Mouse (Mus musculus): ENCODE data around the gene Mob3b. TPM values are rescaled to one million over a fixed set of nuclear protein-coding genes. Genes with fewer than 3 reads are reported as not detected.

The Mob3b gene
- total RNA-seq, 2 experiments from 2014 or later, result 2.0 to 4.0 TPM

DNA sequence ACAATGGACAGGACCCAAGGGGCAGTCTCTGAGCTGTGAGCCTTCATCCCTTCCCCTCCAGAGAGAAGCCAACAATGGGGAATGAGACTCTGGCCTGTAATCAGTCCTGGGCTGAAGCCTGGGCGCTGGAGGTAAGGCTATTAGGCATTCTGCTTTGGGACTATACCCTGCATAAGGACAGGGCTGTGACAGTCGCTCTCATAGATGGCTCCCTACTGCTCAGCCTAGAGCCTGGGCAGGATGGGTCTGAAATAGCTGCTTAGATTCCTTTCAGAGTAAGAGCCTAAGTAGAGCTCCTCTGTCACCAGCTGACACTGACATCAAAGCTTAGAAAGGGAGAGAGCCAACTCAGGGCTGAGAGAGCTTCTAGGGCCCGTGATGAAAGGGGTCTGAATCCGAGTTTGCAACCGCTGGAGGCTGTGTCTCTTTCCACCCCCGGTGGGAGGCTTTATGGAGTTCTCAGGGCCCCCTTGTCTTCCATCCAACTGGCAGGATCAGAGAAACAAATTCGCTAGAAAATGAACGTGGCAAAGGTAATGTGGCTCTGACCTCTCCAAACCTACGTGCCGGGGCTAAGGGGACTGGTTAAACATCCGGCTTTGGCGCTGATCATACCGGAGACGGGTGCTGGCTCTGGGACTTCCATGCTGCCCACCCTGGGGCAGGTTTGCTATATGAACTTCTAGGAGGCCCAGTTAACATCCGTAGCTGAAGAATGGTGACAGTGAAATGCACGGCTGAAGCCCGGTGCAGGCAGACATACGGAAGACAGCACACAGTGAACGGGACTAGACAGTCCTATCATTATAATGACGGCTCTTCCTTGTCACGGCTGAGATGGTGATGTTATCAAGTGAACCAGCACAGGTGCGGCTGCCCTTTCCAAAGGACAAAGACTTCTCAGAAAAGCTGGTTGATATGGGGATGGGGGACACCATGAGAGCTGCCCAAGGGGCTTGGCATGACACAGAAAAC, 165.1 kb downstream of the Mob3b start:
- intact Hi-C loops (cut with DNase I), result no loop called here

DNA sequence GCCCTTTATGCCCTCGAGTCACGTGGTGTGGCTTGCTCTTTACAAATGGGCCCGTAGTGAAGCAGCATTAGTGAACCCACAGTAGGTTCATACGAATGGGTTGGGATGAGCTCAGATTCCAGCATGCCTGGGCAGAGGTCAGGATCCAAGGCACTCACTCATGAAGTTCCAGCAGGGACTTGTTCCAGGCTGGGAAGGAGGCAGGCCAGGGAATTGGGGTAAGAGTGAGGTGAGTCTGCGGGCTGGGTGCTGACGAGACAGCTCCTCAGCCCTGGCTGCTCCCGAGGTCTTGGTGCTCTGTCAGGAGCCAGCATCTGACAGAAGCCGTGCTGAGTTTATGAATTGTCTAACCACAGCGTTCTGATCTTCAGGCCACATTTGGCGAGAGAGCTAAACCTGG, 166.2 kb downstream of the Mob3b start:
- intact Hi-C loops (cut with DNase I), result no loop called here
- DNase-seq (ENCODE audit: extremely low spot score in 1 of 2, low spot score in 2 of 2), result peak in 1 of 2 experiments; percentile 28

More for the DNA sequence above, 165.1 kb downstream of the Mob3b start:
- no peak for DNase-seq (ENCODE audit: extremely low spot score in 1 of 2, low spot score in 2 of 2)

DNA sequence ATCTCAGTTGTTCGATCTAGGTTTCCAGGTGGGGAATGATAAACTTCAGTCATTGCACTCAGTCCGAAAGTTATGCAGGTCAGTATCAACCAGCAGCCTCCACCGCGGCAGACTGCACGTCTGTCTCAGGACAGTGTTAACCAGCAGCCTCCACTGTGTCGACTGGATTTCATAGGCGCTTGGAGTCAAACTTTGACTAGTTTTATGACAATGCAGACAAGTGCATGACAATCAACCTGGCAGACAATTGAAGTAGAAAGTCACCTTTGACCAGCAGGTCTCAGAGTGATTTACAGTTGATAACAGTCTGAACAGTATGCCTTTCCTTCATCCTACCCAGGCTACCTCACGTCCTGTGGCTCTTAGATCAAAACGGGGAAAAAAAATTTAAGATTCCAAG, 166.6 kb downstream of the Mob3b start:
- intact Hi-C loops (cut with DNase I), result no loop called here
- DNase-seq (ENCODE audit: extremely low spot score in 1 of 2, low spot score in 2 of 2), result no peak

DNA sequence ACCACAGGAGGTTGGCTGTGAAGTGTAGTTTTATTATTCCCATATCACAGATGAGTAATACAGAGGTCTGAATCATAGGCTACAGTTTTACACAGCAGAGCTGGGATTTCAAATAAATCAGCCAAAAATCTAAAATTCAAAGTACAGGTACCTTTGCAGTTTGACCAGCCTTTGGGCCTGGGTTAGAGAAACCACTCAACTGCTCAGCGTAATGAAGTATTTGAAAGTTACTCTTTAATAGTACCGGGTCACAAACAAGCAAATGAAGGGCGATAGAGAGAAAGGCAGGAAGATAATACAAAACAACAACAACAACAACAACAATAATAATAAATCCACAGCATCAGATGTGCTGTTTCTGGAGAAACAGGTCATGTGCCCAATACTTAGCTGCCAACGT, 169.7 kb downstream of the Mob3b start:
- DNase-seq (ENCODE audit: extremely low spot score in 1 of 2, low spot score in 2 of 2), result no peak
- intact Hi-C loops (cut with DNase I), result no loop called here

DNA sequence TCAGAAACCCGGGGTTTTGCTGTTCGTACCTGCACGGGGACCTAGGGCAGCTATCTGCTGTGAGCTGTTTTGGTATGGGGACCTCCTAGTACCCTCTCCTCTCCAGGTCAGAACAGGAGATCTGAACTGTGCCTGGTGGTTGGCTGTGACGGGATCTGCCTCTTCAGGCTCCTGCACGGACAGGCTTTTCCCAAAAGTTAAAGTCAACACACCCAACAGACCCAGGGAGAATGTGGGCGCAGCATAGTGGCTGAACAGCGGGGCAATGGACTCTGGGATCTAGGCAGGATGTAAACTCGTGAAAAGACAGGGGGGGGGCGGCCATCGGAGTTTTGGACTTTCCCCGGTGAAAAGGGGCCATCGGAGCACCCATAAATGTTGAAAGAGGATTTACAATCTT, 170.2 kb downstream of the Mob3b start:
- no peak for DNase-seq (ENCODE audit: extremely low spot score in 1 of 2, low spot score in 2 of 2)
- intact Hi-C loops (cut with DNase I), result no loop called here

DNA sequence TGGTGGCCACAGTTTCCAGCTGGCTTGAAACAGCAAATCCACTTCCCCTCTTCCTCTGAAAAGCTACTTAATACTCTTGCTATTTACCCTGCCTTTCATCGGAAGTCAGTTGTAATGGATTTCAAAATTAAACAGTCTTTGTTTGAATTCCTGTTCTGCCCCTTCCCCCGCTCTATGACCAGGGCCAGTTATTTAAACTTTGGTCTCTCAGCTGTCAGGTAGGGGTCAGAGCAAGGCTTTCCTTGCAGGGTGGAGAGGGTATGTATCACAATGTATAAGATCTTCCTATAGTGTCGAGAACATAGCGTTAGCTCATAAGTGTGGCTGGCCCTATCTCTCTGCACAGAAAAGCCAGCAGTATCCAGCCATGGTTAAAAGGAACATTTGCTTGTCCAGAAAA, 170.6 kb downstream of the Mob3b start:
- intact Hi-C loops (cut with DNase I), result no loop called here
- no peak for DNase-seq (ENCODE audit: extremely low spot score in 1 of 2, low spot score in 2 of 2)

DNA sequence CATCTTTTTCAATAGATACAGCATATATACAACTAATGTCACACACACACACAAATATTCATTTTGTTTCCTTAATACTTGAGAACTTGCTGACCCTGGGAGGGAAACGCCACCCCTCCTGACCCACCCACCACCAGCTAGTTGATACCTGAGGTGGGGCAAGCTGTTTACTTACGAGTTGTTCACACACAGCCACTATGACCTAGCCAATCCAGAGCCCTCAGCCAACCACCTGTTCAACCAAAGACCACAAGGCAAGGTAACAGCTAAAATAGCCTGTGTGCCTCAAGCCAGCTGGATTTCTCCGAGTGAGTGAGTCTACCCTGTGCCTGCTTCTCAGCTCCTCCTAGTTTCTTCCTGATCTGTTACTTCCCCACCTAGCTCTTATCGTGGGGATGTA, 172.9 kb downstream of the Mob3b start:
- intact Hi-C loops (cut with DNase I), result no loop called here
- no peak for DNase-seq (ENCODE audit: extremely low spot score in 1 of 2, low spot score in 2 of 2)

DNA sequence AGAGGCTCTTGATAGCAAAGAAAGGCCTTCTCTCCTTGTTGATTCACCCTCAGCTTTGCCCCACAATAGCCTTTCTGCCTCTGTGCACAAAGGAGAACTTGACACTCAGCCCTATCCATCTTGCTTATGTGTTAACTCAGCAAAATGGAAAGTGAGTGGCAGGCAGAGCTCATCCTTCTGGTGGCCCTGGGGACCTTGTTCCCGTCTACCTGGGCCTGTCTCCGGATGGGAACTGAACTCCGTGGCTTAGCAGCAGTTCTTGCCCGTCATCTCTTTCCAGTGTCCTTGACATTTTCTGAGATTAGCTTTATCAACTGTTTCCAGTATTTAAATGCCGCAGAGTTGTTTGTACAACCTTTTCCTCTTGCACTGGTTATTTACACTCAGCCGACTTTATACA, 173.8 kb downstream of the Mob3b start:
- intact Hi-C loops (cut with DNase I), result no loop called here
- DNase-seq (ENCODE audit: extremely low spot score in 1 of 2, low spot score in 2 of 2), result no peak

DNA sequence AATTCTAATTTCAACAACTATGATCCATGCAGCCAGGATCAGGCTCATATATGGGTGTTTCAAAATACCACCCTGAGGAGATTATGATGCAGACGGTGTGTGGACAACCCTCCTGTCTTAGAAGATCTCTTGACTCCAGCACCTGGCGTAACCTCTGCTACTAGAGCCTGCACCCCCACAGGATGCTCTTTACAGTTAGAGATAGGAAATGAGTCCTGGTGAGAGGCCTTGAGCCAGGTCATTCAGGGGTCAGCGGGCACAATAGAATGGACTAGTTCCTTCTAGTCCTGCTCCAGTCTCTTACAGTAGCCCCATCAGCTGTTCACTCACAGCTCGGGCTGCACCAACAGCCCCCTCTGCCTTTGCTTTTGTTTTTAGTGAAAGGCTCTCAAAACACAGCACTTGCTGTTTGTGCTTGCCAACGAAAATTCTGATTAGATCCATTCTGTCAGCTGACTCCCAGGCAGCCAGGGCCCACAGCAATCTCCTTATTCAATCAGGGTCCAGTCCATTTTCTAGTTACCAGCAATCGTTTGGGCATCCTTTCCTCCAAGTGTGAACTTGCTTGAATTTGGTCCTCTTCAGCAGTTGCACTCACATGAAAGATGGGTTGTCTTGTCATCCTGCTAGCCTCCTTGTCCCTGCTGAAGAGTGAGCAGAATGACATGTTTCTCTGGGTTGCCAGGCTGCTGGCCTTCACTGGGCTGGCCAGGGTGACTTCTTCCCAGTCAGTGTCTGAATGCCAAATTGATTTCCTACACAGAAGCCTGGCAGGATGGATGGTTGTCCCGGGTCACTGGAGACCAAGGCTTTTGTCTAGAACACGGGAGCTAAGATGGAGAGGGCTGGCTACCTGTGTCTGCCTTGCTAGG, 175.7 kb downstream of the Mob3b start:
- no peak for DNase-seq (ENCODE audit: extremely low spot score in 1 of 2, low spot score in 2 of 2)
- intact Hi-C loops (cut with DNase I), result no loop called here

DNA sequence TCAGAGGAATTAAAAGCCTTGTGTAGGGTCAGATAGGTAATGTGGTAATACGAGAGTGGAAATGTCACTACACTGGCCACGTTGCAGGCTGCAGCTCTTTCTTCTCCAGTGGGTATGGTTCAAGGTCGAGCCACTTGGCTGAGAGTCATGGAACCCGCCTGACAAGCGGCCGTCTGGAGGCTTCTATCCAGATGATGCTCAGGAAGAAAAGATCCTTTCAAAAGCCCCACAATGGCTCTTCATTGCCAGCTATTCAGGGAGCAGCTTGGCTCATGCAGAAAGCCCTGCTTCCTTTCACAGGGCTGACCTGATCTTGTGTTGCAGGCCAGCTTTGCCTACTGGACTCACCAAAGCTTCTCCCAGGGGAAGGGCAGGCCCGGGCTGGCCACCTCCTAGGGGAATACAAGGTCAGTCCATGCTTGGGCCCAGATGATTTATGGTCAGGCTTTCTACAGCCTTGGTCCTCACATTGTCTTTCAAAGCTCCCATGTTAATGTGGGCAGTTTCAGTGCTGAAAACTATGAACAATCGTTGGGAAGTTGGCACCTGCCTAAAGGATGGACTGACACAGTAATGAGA, 176.7 kb downstream of the Mob3b start:
- no peak for DNase-seq (ENCODE audit: extremely low spot score in 1 of 2, low spot score in 2 of 2)
- intact Hi-C loops (cut with DNase I), result no loop called here

DNA sequence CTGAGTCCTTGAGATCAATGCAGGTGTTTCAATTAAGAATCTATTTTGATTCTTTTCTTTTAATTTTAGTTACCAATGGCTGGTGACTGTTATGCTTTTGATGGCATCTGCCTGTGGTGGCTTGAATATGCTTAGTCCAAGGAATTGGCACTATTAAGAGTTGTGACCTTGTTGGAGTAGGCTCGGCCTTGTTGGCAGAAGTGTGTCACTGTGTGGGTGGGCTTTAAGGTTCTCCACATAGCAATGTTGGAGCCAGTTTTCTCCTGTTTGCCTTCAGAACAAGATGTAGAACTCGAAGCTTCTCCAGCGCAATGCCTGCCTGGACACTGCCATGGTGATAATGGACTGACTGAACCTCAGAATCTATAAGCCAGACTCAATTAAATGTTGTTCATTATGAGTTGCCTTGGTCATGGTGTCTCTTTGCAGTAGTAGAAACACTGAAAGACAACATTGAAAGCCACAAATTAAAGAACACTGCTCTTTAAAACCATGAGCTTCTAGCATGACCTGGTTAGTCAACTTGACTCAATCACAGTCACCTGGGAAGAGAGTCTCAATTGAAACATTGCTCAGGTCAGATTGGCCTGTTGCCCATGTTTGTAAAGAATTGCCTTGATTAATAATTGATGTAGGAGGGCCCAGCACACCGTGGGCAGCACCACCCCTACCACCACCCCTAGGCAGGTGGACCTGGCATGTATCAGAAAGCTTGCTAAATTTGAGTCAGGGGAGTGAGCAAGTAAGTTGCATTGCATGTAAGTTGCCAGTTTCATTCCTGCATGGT, 180.2 kb downstream of the Mob3b start:
- intact Hi-C loops (cut with DNase I), result no loop called here
- no peak for DNase-seq (ENCODE audit: extremely low spot score in 1 of 2, low spot score in 2 of 2)

DNA sequence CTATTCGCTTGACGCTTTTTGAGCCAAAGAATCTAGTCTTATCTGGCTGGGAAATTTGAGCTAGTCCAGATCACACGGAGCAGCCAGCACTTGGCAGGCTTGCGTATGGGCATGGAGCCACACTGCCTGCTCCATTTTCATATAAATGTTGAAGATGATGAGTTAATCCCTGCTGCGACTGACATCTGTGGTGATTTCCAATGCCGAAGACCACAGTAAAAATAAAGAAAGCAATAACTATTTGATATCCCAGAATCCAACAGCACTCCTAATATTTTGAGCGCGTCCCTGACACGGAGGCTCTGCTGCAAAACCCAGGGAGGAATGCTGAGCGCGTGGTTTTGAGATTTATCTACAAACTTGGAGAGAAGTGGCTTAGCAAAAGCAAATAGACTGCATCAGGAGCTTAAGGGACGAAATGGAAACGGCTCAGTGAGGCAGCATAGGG, 180.9 kb downstream of the Mob3b start:
- DNase-seq (ENCODE audit: extremely low spot score in 1 of 2, low spot score in 2 of 2), result peak; percentile 42 to 43

DNA sequence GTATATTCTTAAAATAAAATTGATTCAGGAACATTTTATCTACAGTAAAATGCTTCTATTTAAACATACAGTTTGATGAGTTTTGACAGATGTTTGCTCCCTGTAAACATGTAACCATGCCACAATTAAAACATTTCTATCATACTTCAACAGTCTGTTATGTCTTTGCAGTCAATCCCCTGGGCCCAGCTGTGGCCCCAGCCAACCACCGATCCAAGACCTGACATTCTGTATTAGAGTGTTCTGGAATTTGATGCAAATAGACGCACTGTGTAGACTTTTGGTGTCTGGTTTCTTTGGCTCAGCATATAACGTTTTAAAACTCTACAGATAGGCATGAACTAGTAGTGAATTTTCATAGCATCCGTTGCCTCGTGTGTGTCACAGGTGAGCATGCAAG, 182.5 kb downstream of the Mob3b start:
- intact Hi-C loops (cut with DNase I), result no loop called here
- DNase-seq (ENCODE audit: extremely low spot score in 1 of 2, low spot score in 2 of 2), result no peak

More for the DNA sequence above, 180.9 kb downstream of the Mob3b start:
- intact Hi-C loops (cut with DNase I), result no loop called here

DNA sequence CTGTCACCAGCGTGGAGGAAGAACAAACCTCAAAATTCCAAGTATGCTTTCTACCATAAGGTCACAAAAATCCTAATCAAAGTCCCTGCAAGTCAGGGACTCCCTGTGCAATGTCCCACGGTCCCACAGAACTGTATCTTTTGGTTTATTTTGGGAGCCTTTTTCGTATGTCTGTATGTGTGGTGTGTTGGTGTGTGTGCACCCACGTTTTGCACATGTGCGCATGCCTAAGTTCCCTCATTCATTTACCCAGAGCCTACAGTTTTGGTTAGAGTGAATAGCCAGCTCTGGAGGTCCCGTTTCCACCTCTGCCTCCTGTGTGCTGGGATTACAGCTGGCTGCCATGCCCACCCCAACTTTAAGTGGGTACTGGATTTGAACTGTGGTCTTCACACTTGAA, 189.7 kb downstream of the Mob3b start:
- DNase-seq (ENCODE audit: extremely low spot score in 1 of 2, low spot score in 2 of 2), result no peak
- intact Hi-C loops (cut with DNase I), result no loop called here

DNA sequence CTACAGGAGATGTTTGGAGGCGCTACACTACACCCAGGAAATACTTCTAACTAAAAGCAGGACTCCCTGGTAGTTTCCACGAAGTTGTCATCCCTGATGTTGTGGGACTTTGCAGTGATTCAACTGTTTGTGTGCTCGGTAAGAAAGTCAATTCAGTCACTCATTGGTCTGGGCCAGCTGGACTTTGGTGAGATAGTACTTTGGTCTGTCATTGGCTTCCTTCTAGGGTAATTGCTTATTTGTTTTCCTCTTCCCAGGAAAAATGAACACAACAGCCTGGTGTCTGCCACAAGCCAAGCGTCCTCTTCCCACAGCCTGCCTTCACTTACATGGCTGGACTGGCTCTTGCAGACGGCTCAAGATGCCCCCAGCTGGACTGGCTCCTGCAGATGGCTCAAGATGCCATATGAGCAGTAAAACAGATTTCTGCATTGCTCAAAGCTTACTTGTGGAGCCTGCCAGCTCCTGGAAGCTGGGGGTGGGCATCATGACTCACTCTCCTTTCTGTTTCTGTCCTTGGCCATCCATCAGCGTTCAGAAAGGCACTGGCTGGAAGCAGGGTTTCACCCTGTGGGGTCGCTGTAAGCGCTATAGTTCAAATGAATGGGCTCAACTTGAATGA, 190.8 kb downstream of the Mob3b start:
- DNase-seq (ENCODE audit: extremely low spot score in 1 of 2, low spot score in 2 of 2), result peak; percentile 42 to 45
- intact Hi-C loops (cut with DNase I), result no loop called here

DNA sequence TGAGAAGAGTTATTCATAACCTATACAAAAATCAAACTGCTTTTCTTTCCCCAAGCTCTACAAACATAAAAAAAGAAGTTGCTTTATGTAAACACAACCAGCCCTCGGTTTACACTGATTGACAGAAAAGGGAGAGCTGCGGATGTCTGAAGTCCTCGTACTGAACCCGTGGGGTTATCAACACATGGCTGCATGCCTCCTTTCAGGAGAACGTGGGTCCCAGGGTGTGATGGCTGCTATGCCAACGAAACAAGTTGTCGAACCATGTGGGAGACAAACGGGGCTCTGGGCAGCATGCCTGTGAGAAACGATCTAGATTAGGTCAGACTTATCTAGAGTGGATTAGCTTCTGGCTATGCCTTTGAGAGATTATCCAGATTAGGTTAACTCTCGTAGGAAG, 192.4 kb downstream of the Mob3b start:
- no peak for DNase-seq (ENCODE audit: extremely low spot score in 1 of 2, low spot score in 2 of 2)
- intact Hi-C loops (cut with DNase I), result loop anchor here (5.0 kb wide), 1 partner anchor 227 kb away; no protein-coding TSS in a partner anchor

DNA sequence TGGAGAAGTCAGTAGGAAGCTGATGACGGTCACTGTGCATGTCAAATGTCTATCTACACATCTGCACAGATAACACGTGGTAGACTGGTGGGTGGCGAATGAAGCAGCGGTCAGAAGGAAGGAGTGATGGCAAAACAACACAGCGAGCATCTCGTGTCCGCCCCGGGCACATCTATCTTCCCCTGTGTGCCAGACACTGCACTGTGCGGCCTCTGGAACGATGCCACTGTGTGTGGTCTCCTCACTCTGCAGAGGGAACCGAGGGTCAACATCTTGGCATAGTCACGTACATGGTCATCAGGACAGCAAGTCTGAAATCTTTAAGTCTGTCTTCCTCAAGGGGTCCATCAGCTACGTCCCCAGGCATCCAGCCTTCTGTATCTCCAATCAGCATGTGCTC, 193.3 kb downstream of the Mob3b start:
- intact Hi-C loops (cut with DNase I), result loop anchor here (5.0 kb wide), 1 partner anchor 228 kb away; no protein-coding TSS in a partner anchor
- no peak for DNase-seq (ENCODE audit: extremely low spot score in 1 of 2, low spot score in 2 of 2)

Data from left cerebral cortex, postnatal 10 days (tissue).